In the genomic region with DNA sequence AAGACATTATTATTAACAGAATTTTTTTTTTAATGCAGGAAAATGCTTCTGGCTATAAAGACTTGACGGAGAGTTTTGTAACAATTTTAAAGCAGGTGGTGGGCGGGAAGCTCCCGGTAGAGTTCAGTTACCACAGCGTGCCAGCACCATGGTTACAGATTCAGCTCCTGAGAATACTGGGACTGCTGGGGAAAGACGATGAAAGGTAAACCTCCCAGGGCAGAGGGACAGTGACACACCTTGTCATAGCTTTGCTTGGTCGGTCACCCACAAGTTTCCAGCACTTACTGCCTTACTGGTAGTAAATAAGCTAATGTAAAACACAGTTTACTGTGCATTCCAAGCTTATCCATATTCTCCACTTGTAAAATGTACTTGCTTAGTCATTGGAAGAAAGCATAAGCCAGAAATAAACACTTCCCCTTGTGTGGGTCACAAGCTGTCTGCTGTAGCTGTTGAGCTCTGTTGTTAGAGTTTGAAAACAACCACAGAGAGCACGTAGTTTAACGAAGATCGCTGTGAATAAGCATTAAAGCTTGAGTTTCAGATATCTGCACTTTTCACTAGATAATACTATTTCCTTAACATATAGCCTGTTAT, we compare ENCODE assay signal across 16 mouse cellular contexts. TPM values are rescaled to one million over a fixed set of nuclear protein-coding genes. Genes with fewer than 3 reads are reported as not detected.
DNase-seq lines count a peak whose midpoint lies in the region; ATAC-seq lines count a peak whose summit lies in the region.
"Had no signal": no experiment of that assay in that cellular context is flagged by ENCODE, and none has a peak within 500 bp of the region (broad histone marks: within the 10 kb centered on the region; RNA-seq: fewer than 3 reads in every experiment).

No protein-coding gene starts in this region.

- no peaks in the 10 kb centered on the region for H3K27me3 ChIP-seq in heart, embryonic 10.5 days (ENCODE audit: insufficient read depth, poor library complexity, severe bottlenecking)
- H3K27me3 ChIP-seq in midbrain, embryonic 13.5 days = no peaks in the 10 kb centered on the region
- H3K27me3 ChIP-seq: embryonic facial prominence, embryonic 13.5 days; hindbrain, embryonic 12.5 days; liver, embryonic 13.5 days had no signal

- H3K4me1 ChIP-seq in heart, embryonic 10.5 days = no peaks in the 10 kb centered on the region
- H3K4me1 ChIP-seq in midbrain, embryonic 13.5 days (replicated peaks) = no peaks in the 10 kb centered on the region
- H3K4me1 ChIP-seq: embryonic facial prominence, embryonic 13.5 days; forebrain, embryonic 10.5 days; hindbrain, embryonic 12.5 days; liver, embryonic 13.5 days had no signal

- ATAC-seq in midbrain, embryonic 13.5 days = no peak

- peak; percentile 77 for DNase-seq in heart, adult 11 months
- DNase-seq in heart, embryonic 10.5 days (ENCODE audit: low spot score) = no peak
- peak; percentile 55 to 80 for DNase-seq in layer of hippocampus, adult 18-20 months (ENCODE audit: low spot score in 2 of 2)
- DNase-seq in left cerebral cortex, adult 8-10 months (ENCODE audit: low spot score in 2 of 2) = peak; percentile 42 to 47
- DNase-seq in right cerebral cortex, postnatal 25 days = peak; percentile 42
- no peak for DNase-seq in cerebellum, adult 18-20 months
- no peak for DNase-seq in kidney, postnatal 36 days
- DNase-seq: adrenal gland, postnatal 36 days; heart, adult 18-20 months; liver, embryonic 13.5 days had no signal

- H3K9me3 ChIP-seq in heart, embryonic 10.5 days = no peaks in the 10 kb centered on the region
- H3K9me3 ChIP-seq in midbrain, embryonic 13.5 days = no peaks in the 10 kb centered on the region
- H3K9me3 ChIP-seq: embryonic facial prominence, embryonic 13.5 days; forebrain, embryonic 10.5 days; hindbrain, embryonic 12.5 days; liver, embryonic 13.5 days had no signal

- peaks cover 47% of the 10 kb centered on the region for H3K36me3 ChIP-seq in heart, embryonic 10.5 days
- peaks cover 56% of the 10 kb centered on the region for H3K36me3 ChIP-seq in midbrain, embryonic 13.5 days

- H3K27ac ChIP-seq in heart, embryonic 10.5 days = no peak overlapping the region
- no peak overlapping the region for H3K27ac ChIP-seq in midbrain, embryonic 13.5 days
- H3K27ac ChIP-seq: embryonic facial prominence, embryonic 13.5 days; forebrain, embryonic 10.5 days; hindbrain, embryonic 12.5 days; kidney, postnatal 0 days; liver, embryonic 13.5 days had no signal

- no peak overlapping the region for H3K4me3 ChIP-seq in heart, embryonic 10.5 days
- no peak overlapping the region for H3K4me3 ChIP-seq in midbrain, embryonic 13.5 days (replicated peaks)
- H3K4me3 ChIP-seq: embryonic facial prominence, embryonic 13.5 days; forebrain, embryonic 10.5 days; hindbrain, embryonic 12.5 days; liver, embryonic 13.5 days; myocyte had no signal

- no peak overlapping the region for H3K9ac ChIP-seq in midbrain, embryonic 13.5 days (replicated peaks)
- H3K9ac ChIP-seq: embryonic facial prominence, embryonic 13.5 days; hindbrain, embryonic 12.5 days; liver, embryonic 13.5 days had no signal

- 95% methylated on average over 9 of the region's 9 CpGs for WGBS in heart, embryonic 10.5 days
- WGBS in midbrain, embryonic 13.5 days = 96% methylated on average over 9 of the region's 9 CpGs

- H3K4me2 ChIP-seq in midbrain, embryonic 13.5 days (replicated peaks) = no peak overlapping the region
- H3K4me2 ChIP-seq: embryonic facial prominence, embryonic 13.5 days; hindbrain, embryonic 12.5 days; liver, embryonic 13.5 days had no signal

RNA-seq across cellular contexts. Expression of a gene that starts 26.6 kb away (rescaled TPM):
- polyA plus RNA-seq in heart, embryonic 10.5 days (2016; fragmentation: Nextera tagmentation; extraction: Ambion mirVana) = 11.3 and 12.5 TPM in 2 replicates
- total RNA-seq in layer of hippocampus, adult 18-20 months (2021) = 10 to 100 TPM; 11.0 to 11.5 TPM
- 10 to 100 TPM; 11.6 to 12.2 (median 11.8) TPM for total RNA-seq in left cerebral cortex, adult 8-10 months (2022)
- 11.8 and 13.0 TPM in 2 replicates for polyA plus RNA-seq in midbrain, embryonic 13.5 days (2015; fragmentation: Nextera tagmentation; extraction: Ambion mirVana)

RNA-seq across cellular contexts. Expression of a gene that starts 35.4 kb away (rescaled TPM):
- polyA plus RNA-seq in heart, embryonic 10.5 days (2016; fragmentation: Nextera tagmentation; extraction: Ambion mirVana) = 36.0 and 40.9 TPM in 2 replicates
- 10 to 100 TPM; 20.9 to 23.3 TPM for total RNA-seq in layer of hippocampus, adult 18-20 months (2021)
- 10 to 100 TPM; 26.2 to 32.0 (median 29.1) TPM for total RNA-seq in left cerebral cortex, adult 8-10 months (2022)
- 22.8 TPM in 2 replicates for polyA plus RNA-seq in midbrain, embryonic 13.5 days (2015; fragmentation: Nextera tagmentation; extraction: Ambion mirVana)

Comparison
In these comparisons a context has a peak if more than half of its experiments do, and no peak if none do; other contexts are left out.
1. DNase-seq: peak in heart, adult 11 months (single experiment), layer of hippocampus, adult 18-20 months (2 of 2), left cerebral cortex, adult 8-10 months (2 of 2) and right cerebral cortex, postnatal 25 days (single experiment); none in heart, embryonic 10.5 days (single experiment), cerebellum, adult 18-20 months (0 of 2) and kidney, postnatal 36 days (0 of 2).